Comparison of ENCODE assay signal across 11 mouse cellular contexts in the genomic region with DNA sequence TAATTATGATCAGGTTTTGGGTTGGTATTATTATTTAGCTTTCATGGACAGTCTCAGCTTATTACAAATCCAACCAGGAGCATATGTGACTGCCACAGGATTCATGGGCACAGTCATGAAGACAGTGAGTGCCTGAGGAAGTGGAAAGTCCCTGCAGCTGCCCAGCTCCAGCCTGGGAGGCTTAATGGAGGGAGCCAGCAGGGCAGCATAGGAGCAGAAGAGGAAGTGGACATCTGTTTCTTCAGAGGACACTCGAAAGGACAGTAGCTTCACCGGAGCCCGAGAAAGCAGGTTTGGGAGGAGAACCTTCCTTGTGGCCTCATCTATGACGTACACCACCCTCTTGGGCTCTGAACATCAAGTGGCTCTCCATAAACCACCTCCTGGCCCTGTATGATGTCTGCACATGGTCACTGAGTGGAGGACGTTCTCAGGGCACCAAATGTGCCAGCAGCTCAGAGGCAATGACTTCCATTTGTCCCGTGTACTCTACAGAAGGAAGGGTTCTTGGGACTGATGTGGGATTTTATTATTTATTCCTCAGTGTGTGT. TPM values are rescaled to one million over a fixed set of nuclear protein-coding genes. Genes with fewer than 3 reads are reported as not detected.
A peak's percentile ranks its signal among the peaks of the same experiment; 100 is the strongest.
DNase-seq lines count a peak whose midpoint lies in the region; ATAC-seq and TF ChIP-seq lines count a peak whose summit lies in the region.
"Had no signal": no experiment of that assay in that cellular context is flagged by ENCODE, and none has a peak within 500 bp of the region (broad histone marks: within the 10 kb centered on the region; RNA-seq: fewer than 3 reads in every experiment).

No protein-coding gene starts in this region.

- peak; percentile 46 for DNase-seq in gastrocnemius, adult 2 months
- DNase-seq in gastrocnemius, adult 18-20 months (ENCODE audit: low spot score) = no peak
- DNase-seq in lung, postnatal 0 days (ENCODE audit: low spot score) = peak; percentile 57
- no peak for DNase-seq in lung, postnatal 36 days
- no peak for DNase-seq in frontal cortex, postnatal 10 days (ENCODE audit: low spot score in 2 of 2)
- no peak for DNase-seq in urinary bladder, postnatal 36 days (ENCODE audit: low spot score in 2 of 2)
- DNase-seq: kidney, postnatal 14 days had no signal

- intact Hi-C loops in gastrocnemius, adult 2 months (cut with DNase I) = loop anchor here (5.0 kb wide), 1 partner anchor 357 kb away; no protein-coding TSS in a partner anchor

- H3K27me3 ChIP-seq in lung, postnatal 0 days (replicated peaks; ENCODE audit: insufficient read depth, low read length) = no peaks in the 10 kb centered on the region
- H3K27me3 ChIP-seq in heart, embryonic 16.5 days (ENCODE audit: control insufficient read depth, insufficient read depth, low read length) = no peaks in the 10 kb centered on the region
- no peaks in the 10 kb centered on the region for H3K27me3 ChIP-seq in stomach, embryonic 16.5 days (ENCODE audit: control insufficient read depth, insufficient read depth, low read length)
- H3K27me3 ChIP-seq: forebrain, embryonic 12.5 days had no signal

- TF ChIP-seq CTCF in gastrocnemius, adult 2 months (IDR thresholded peaks at IDR 0.05) = no peak
- TF ChIP-seq CTCF in lung, postnatal 0 days (IDR thresholded peaks at IDR 0.05) = no peak

- WGBS in lung, postnatal 0 days = 67% methylated on average over 6 of the region's 6 CpGs
- WGBS in heart, embryonic 16.5 days = 72% methylated on average over 6 of the region's 6 CpGs
- 85% methylated on average over 6 of the region's 6 CpGs for WGBS in stomach, embryonic 16.5 days

- no peak overlapping the region for H3K9ac ChIP-seq in lung, postnatal 0 days (replicated peaks; ENCODE audit: low read depth)
- H3K9ac ChIP-seq in heart, embryonic 16.5 days (ENCODE audit: low read length) = peak overlapping the region; percentile 70
- H3K9ac ChIP-seq in stomach, embryonic 16.5 days (ENCODE audit: low read length) = no peak overlapping the region
- H3K9ac ChIP-seq: forebrain, embryonic 12.5 days had no signal

- no peak overlapping the region for H3K4me2 ChIP-seq in lung, postnatal 0 days (replicated peaks; ENCODE audit: low read depth, low read length)
- H3K4me2 ChIP-seq in heart, embryonic 16.5 days (ENCODE audit: low read depth, low read length) = no peak overlapping the region
- H3K4me2 ChIP-seq in stomach, embryonic 16.5 days (ENCODE audit: low read depth, low read length) = no peak overlapping the region
- H3K4me2 ChIP-seq: forebrain, embryonic 12.5 days had no signal

- H3K36me3 ChIP-seq in lung, postnatal 0 days (ENCODE audit: insufficient read depth, low read length) = no peaks in the 10 kb centered on the region
- no peaks in the 10 kb centered on the region for H3K36me3 ChIP-seq in heart, embryonic 16.5 days (ENCODE audit: control insufficient read depth, insufficient read depth)
- no peaks in the 10 kb centered on the region for H3K36me3 ChIP-seq in stomach, embryonic 16.5 days (ENCODE audit: control insufficient read depth, insufficient read depth, low read length)
- H3K36me3 ChIP-seq: forebrain, embryonic 12.5 days had no signal

- peak overlapping the region; percentile 97 for H3K27ac ChIP-seq in gastrocnemius, adult 2 months
- peak overlapping the region; percentile 76; the same call in 1 of the 2 replicates for H3K27ac ChIP-seq in lung, postnatal 0 days (ENCODE audit: low read length)
- peak overlapping the region; percentile 99 for H3K27ac ChIP-seq in heart, embryonic 16.5 days (ENCODE audit: low read length)
- peak overlapping the region; percentile 89 for H3K27ac ChIP-seq in stomach, embryonic 16.5 days (ENCODE audit: low read length)

- peak overlapping the region; percentile 65 for H3K4me3 ChIP-seq in gastrocnemius, adult 2 months
- no peak overlapping the region for H3K4me3 ChIP-seq in lung, postnatal 0 days (ENCODE audit: low read depth, low read length)
- no peak overlapping the region for H3K4me3 ChIP-seq in heart, embryonic 16.5 days (ENCODE audit: low read length)
- no peak overlapping the region for H3K4me3 ChIP-seq in stomach, embryonic 16.5 days (replicated peaks; ENCODE audit: low read length)
- H3K4me3 ChIP-seq: forebrain, embryonic 12.5 days had no signal

- peaks cover 22% of the 10 kb centered on the region; the same call in 1 of the 2 replicates for H3K4me1 ChIP-seq in lung, postnatal 0 days (ENCODE audit: insufficient read depth, low read depth, low read length)
- H3K4me1 ChIP-seq in heart, embryonic 16.5 days (ENCODE audit: control insufficient read depth, insufficient read depth, low read length) = peaks cover 40% of the 10 kb centered on the region
- peaks cover 23% of the 10 kb centered on the region for H3K4me1 ChIP-seq in stomach, embryonic 16.5 days (ENCODE audit: control insufficient read depth, insufficient read depth, low read length)

- TF ChIP-seq EP300 in lung, postnatal 0 days (IDR thresholded peaks at IDR 0.05) = no peak

- no peaks in the 10 kb centered on the region for H3K9me3 ChIP-seq in lung, postnatal 0 days (ENCODE audit: low read length)
- H3K9me3 ChIP-seq in heart, embryonic 16.5 days (replicated peaks; ENCODE audit: control insufficient read depth, low read length) = 0 out of 2 replicates have a peak, but pooled peaks cover 3% of the 10 kb centered on the region
- H3K9me3 ChIP-seq in stomach, embryonic 16.5 days (replicated peaks; ENCODE audit: control insufficient read depth, low read length) = no peaks in the 10 kb centered on the region
- H3K9me3 ChIP-seq: forebrain, embryonic 12.5 days had no signal

- ATAC-seq in lung, postnatal 0 days = peak; percentile 53
- ATAC-seq in heart, embryonic 16.5 days (replicated peaks; ENCODE audit: extremely low read depth, insufficient read depth, low FRiP score) = no peak
- ATAC-seq in stomach, embryonic 16.5 days (ENCODE audit: insufficient read depth, low FRiP score) = no peak
- ATAC-seq: inflammation-experienced regulatory T-cells, adult 6 months had no signal

RNA-seq across cellular contexts. Expression of gene Irf2bp2, which starts 28.5 kb away (rescaled TPM):
- total RNA-seq in gastrocnemius, adult 2 months (2021) = 10 to 100 TPM; 28.6 to 81.6 TPM
- total RNA-seq in gastrocnemius, adult 18-20 months (2021) = 10 to 100 TPM; 33.8 to 49.6 TPM
- polyA plus RNA-seq in lung, postnatal 0 days (2015; fragmentation: Nextera tagmentation; extraction: Ambion mirVana) = 19.5 and 24.1 TPM in 2 replicates
- 9.1 and 9.8 TPM in 2 replicates for polyA plus RNA-seq in heart, embryonic 16.5 days (2015; fragmentation: Nextera tagmentation; extraction: Ambion mirVana)
- 9.9 and 10.8 TPM in 2 replicates for polyA plus RNA-seq in stomach, embryonic 16.5 days (2015; fragmentation: Nextera tagmentation; extraction: Ambion mirVana)

Comparison
In these comparisons a context has a peak if more than half of its experiments do, and no peak if none do; other contexts are left out.
1. DNase-seq: peak in gastrocnemius, adult 2 months (single experiment) and lung, postnatal 0 days (single experiment); none in gastrocnemius, adult 18-20 months (single experiment), lung, postnatal 36 days (single experiment), frontal cortex, postnatal 10 days (0 of 2) and urinary bladder, postnatal 36 days (0 of 2).
2. Peak in every context shown above with its lines, with median percentiles within 50 percentile points of each other: H3K27ac ChIP-seq.